Mouse (Mus musculus) embryonic facial prominence, embryonic 11.5 days (tissue): Measurements from ENCODE around the gene Vax1. TPM values are rescaled to one million over a fixed set of nuclear protein-coding genes. Genes with fewer than 3 reads are reported as not detected.

Experiments used
- ATAC-seq: fragments of 200-750 bp; cut with Nextera tagmentation; replicated peaks from 2 replicates; pipeline ENCODE4 v1.8.0; 2017; ENCODE audit warnings: low read depth; ENCODE audit not compliant: insufficient number of reproducible peaks, low FRiP score, low TSS enrichment
- DNase-seq: peaks from one replicate; pipeline ENCODE4 v3.0.0-alpha.2; 2015; ENCODE audit warnings: low spot score
- H3K27ac ChIP-seq: fragments of 300-500 bp; sonication (generic); replicated peaks from 2 replicates; pipeline ENCODE4 v1.5.1; 2014; ENCODE audit warnings: mild to moderate bottlenecking, low read depth, low read length, control low read depth
- H3K27me3 ChIP-seq: fragments of 300-500 bp; sonication (generic); 2 replicates; pipeline ENCODE4 v1.6.1; 2014; ENCODE audit warnings: mild to moderate bottlenecking, low read length, moderate library complexity, mixed read lengths; ENCODE audit not compliant: control insufficient read depth, insufficient read depth
- H3K36me3 ChIP-seq: fragments of 300-500 bp; sonication (generic); replicated peaks from 2 replicates; pipeline ENCODE4 v1.6.1; 2014; ENCODE audit warnings: low read depth, mild to moderate bottlenecking, low read length, moderate library complexity, mixed read lengths; ENCODE audit not compliant: control insufficient read depth, insufficient read depth
- H3K4me1 ChIP-seq: fragments of 300-500 bp; sonication (generic); 2 replicates; pipeline ENCODE4 v1.6.1; 2014; ENCODE audit warnings: low read length, mixed read lengths; ENCODE audit not compliant: control insufficient read depth, insufficient read depth
- H3K4me2 ChIP-seq: fragments of 300-500 bp; sonication (generic); 2 replicates; pipeline ENCODE4 v1.6.1; 2014; ENCODE audit warnings: low read depth, mild to moderate bottlenecking, control low read depth, low read length, moderate library complexity
- H3K4me3 ChIP-seq: fragments of 300-500 bp; sonication (generic); 2 replicates; pipeline ENCODE4 v1.5.1; 2014; ENCODE audit warnings: low read depth, low read length, control low read depth
- H3K9ac ChIP-seq: fragments of 300-500 bp; sonication (generic); replicated peaks from 2 replicates; pipeline ENCODE4 v1.6.1; 2014; ENCODE audit warnings: mild to moderate bottlenecking, control low read depth, low read length
- H3K9me3 ChIP-seq: fragments of 300-500 bp; sonication (generic); replicated peaks from 2 replicates; pipeline ENCODE4 v1.6.1; 2016; ENCODE audit warnings: mild to moderate bottlenecking, low read length, inconsistent platforms, mixed read lengths; ENCODE audit not compliant: control insufficient read depth
- WGBS: fragments of 180-500 bp; shearing (Covaris S2); extraction: QIAGEN DNeasy Blood & Tissue Kit; methylation state at CpG from one replicate; pipeline ENCODE4 v1.1.7; 2014; 5-methylcytosine and 5-hydroxymethylcytosine counted together
- polyA plus RNA-seq: library from polyadenylated mRNA; unstranded; fragments of >200 nt; fragmentation: Nextera tagmentation; extraction: Ambion mirVana; gene quantifications from 2 replicates; pipeline ENCODE4 v1.2.1, GENCODE M21; 2014

The Vax1 gene
- polyA plus RNA-seq, result 2.2 and 2.6 TPM in 2 replicates

DNA sequence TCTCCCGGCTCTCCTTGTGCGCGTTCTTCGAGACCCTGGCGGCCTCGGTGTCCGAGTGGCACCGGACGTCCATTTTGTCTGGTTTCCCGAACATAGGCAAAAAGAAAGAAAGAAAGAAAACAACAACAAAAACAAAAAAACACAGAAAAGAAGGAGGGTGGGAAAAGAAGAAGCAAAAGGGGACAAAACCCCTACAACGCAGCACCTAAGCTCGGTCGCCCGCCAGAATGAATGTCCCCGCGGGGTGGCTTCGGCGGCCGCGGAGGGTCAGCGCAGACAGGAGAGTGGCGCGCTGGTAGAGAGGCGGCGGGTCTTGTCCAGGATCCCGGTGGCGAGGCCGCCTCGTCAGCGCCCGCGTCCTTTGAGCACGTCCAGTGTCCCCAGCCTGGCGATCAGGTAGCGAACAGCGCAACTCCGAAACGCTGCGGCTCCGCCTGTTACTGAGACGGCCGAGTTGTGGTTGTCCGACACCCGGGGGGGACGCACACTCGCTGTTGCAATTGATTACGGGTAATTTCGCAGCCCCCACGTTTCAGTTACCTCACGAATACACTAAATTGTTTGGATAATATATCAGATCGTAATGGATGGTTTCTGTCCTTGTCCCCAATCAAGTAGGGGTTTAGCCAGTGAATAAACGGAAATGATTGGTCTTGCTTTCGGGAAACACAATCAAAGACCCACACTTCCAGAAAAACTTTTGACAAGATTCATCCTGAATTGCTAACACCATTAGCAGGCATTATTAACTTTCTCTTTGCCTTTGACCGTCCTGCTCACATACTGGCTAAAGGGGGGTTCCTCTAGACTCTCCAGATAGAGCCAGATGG, at the start of gene Vax1:
TSS of gene Vax1 (minus strand) at position 121 of the 830 bp plus-strand sequence.
- WGBS, result under 1% methylated on average over 54 of the region's 54 CpGs
- Histone ChIP-seq H3K9ac (peak within 1 kb of the TSS; percentile 58), H3K36me3 (no peaks in the 10 kb centered on the region), H3K4me2 (peak within 1 kb of the TSS; percentile 37), H3K27ac (peak within 1 kb of the TSS; percentile 48), H3K9me3 (no peaks in the 10 kb centered on the region), H3K4me1 (no peaks in the 10 kb centered on the region), H3K27me3 (peaks cover 75% of the 10 kb centered on the region), H3K4me3 (peak within 1 kb of the TSS; percentile 33)
- no peak for ATAC-seq
- peak; percentile 46 for DNase-seq

DNA sequence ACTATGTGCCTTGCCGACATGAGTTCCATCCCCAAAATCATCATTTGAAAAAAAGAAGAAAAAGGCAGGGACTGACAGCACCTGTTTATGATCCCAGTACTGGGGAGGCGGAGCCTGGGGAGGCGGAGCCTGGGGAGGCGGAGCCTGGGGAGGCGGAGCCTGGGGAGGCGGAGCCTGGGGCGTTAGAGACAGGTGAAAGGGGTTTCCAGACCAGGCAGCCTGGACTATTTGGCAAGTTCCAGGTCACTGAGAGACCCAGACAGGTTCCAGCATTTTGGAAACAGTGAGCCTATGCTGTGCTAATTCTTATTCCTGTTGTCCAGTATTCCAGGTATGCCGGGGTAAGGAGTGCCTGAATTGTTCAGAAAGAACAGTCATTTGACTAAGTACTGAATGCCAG, 49.1 kb upstream of the Vax1 start, which contains the start of gene Kcnk18:
TSS of gene Kcnk18 (plus strand) at position 224 of the 400 bp plus-strand sequence.
- no peak within 1 kb of the TSS for H3K27ac ChIP-seq
- H3K4me2 ChIP-seq, result no peak within 1 kb of the TSS
- DNase-seq (no peak), ATAC-seq (no peak)
- no peaks in the 10 kb centered on the region for H3K27me3 ChIP-seq
- WGBS, result 91% methylated on average over 8 of the region's 8 CpGs
- no peak within 1 kb of the TSS for H3K9ac ChIP-seq
- no peak within 1 kb of the TSS for H3K4me3 ChIP-seq
- no peaks in the 10 kb centered on the region for H3K4me1 ChIP-seq
- H3K36me3 ChIP-seq, result no peaks in the 10 kb centered on the region
- H3K9me3 ChIP-seq, result no peaks in the 10 kb centered on the region

DNA sequence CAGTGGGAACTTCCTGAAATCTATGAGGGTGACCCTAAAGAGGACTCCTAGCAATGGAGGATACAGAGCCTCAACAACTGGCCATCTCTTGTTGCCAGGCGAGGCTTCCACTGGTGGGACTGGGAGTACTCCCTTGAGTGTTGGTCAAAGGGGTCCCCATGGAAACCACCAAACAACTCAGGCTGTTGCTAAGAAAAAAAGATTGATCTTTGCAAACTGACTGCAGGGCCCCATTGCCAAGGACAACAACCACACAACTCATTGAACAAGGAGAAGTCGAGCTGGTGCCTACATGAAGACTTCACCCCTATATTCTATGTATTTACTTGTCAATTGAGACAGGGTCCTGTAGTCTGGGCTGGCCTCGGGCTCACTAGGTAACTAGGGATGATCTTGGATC, 47.0 kb upstream of the Vax1 start:
- DNase-seq (no peak), ATAC-seq (no peak)

DNA sequence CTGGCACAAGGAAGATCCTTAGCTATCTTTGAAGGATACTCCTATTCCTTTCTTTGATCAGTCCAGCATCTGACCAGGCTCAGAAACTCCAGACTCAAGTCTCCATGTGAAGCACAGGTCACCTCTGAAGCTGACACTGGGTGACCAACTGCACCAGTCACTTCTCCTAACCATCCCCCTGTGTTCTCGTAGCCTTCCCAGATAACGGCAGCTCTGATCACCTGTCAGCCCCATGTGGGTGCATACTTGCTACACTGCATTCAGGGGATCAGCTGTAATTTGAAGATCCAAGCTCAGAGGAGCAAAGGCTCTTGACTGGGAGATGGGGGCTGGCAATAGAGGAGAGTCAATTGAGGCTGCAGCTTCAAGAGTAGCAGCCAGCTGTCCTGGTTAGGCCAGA, 39.1 kb upstream of the Vax1 start:
- Histone ChIP-seq H3K9me3 (no peaks in the 10 kb centered on the region), H3K9ac (no peak overlapping the region), H3K27ac (no peak overlapping the region), H3K36me3 (no peaks in the 10 kb centered on the region), H3K4me2 (no peak overlapping the region), H3K4me3 (no peak overlapping the region), H3K27me3 (no peaks in the 10 kb centered on the region), H3K4me1 (no peaks in the 10 kb centered on the region)
- DNase-seq (no peak), ATAC-seq (no peak)
- WGBS, result 88% methylated on average over 2 of the region's 2 CpGs

More for the DNA sequence above, 47.0 kb upstream of the Vax1 start:
- Histone ChIP-seq H3K36me3 (no peaks in the 10 kb centered on the region), H3K4me1 (no peaks in the 10 kb centered on the region), H3K4me3 (no peak overlapping the region), H3K9me3 (no peaks in the 10 kb centered on the region), H3K27ac (no peak overlapping the region), H3K9ac (no peak overlapping the region), H3K4me2 (no peak overlapping the region), H3K27me3 (no peaks in the 10 kb centered on the region)
- WGBS, result 64% methylated on average over 3 of the region's 3 CpGs

DNA sequence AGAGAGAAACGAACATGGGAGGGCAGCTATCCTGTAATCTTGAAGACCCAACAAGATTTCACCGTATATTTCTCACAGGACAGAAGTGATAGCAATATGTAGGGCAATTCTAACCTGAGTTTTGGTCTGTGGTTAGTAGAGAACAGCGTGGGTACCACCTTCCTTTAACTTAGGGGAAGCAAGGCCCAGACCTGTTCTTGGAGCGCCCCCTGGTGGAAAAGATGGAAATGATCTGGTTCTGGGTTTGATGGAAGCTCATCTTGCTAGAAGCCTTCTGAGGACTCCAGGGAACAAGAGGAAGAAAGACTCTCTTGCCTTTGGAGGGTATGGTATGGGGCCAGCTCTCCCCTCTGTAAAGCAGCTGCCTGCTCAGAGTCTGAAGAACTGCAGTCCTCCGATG, 38.6 kb upstream of the Vax1 start:
- Histone ChIP-seq H3K9ac (no peak overlapping the region), H3K4me1 (no peaks in the 10 kb centered on the region), H3K27me3 (no peaks in the 10 kb centered on the region), H3K27ac (no peak overlapping the region), H3K9me3 (no peaks in the 10 kb centered on the region), H3K36me3 (no peaks in the 10 kb centered on the region), H3K4me3 (no peak overlapping the region), H3K4me2 (no peak overlapping the region)
- no peak for ATAC-seq
- peak; percentile 91 for DNase-seq
- WGBS, result 22% methylated on average over 5 of the region's 5 CpGs

DNA sequence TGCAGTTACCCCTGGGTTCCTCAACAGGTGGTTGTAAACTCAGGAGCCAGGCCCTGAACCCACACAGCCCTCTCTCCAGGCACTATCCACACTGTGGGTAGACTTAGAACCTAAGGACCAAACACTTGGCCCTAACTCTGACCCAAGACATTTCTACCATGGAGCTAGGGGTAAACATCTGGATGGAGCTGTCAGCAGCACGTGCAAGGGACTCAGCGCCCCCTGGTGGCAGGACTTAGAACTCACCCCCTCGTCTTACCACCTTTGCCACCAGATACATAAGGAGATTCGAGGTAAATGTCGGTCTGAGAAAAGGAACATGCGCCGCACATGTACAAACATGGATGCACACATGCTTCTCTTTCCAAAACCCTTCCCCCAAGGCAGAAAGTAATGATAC, 28.3 kb upstream of the Vax1 start:
- H3K9ac ChIP-seq, result no peak overlapping the region
- no peak overlapping the region for H3K4me3 ChIP-seq
- no peaks in the 10 kb centered on the region; the same call in 1 of the 2 replicates for H3K4me1 ChIP-seq
- no peak overlapping the region for H3K4me2 ChIP-seq
- ATAC-seq, result no peak
- 37% methylated on average over 7 of the region's 7 CpGs for WGBS
- peaks cover 37% of the 10 kb centered on the region for H3K27me3 ChIP-seq
- no peak overlapping the region for H3K27ac ChIP-seq
- no peaks in the 10 kb centered on the region for H3K36me3 ChIP-seq
- peak; percentile 68 for DNase-seq
- H3K9me3 ChIP-seq, result peaks cover 5% of the 10 kb centered on the region; the same call in 1 of the 2 replicates

DNA sequence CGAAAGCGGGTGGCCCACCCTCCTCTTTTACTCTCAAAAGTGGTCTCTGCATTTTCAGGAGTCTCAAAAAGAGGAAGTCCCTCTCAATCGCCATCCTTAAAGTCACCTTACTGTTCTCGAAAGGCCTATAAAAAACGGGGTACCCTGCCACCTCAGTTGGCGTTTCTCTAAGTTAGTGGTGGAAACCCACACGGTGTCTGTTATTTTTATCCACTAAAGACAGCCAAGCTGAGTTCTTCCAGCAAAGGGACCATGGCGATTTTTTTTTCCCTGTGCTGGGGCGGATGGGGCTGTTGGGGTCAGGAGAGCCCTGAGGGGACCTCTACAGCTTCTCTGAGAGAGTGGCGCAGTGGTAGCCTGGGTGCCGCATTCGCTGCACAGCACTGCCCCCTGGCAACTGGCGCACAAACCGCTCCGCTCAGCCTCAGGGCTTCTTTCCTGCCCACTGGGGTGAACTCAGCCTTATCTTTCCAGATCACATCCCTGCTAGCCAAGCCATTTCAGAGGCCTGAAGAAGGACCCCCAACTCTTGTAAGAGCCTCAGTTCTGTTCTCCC, 26.3 kb upstream of the Vax1 start:
- Histone ChIP-seq H3K4me3 (no peak overlapping the region), H3K27me3 (peaks cover 44% of the 10 kb centered on the region), H3K36me3 (no peaks in the 10 kb centered on the region), H3K4me1 (no peaks in the 10 kb centered on the region; the same call in 1 of the 2 replicates), H3K9me3 (peaks cover 5% of the 10 kb centered on the region; the same call in 1 of the 2 replicates), H3K27ac (no peak overlapping the region), H3K4me2 (no peak overlapping the region), H3K9ac (no peak overlapping the region)
- peak; percentile 82; the same call in 1 of the 2 replicates for ATAC-seq
- WGBS, result 2% methylated on average over 15 of the region's 15 CpGs
- DNase-seq, result peak; percentile 75
